30 mouse cellular contexts compared by ENCODE assay signal in genomic region chr3:131294503-131294902, GRCm38 (mm10). TPM values are rescaled to one million over a fixed set of nuclear protein-coding genes. Genes with fewer than 3 reads are reported as not detected.
A peak's percentile ranks its signal among the peaks of the same experiment; 100 is the strongest.
DNase-seq lines count a peak whose midpoint lies in the region; ATAC-seq and TF ChIP-seq lines count a peak whose summit lies in the region.
"Had no signal": no experiment of that assay in that cellular context is flagged by ENCODE, and none has a peak within 500 bp of the region (broad histone marks: within the 10 kb centered on the region; RNA-seq: fewer than 3 reads in every experiment).

No protein-coding gene starts in this region.

- WGBS in heart, postnatal 0 days = 51% methylated on average over 3 of the region's 3 CpGs
- WGBS in liver, postnatal 0 days (ENCODE audit: insufficient replicate concordance) = 36% methylated on average over 3 of the region's 3 CpGs
- WGBS in liver, embryonic 11.5 days = 42% methylated on average over 3 of the region's 3 CpGs

- intact Hi-C loops in heart, postnatal 25 days (cut with DNase I) = no loop called here

- in situ Hi-C loops in CH12.LX (cut with MboI; ENCODE audit: low pct_ligation_motif_present, low pct_unique_long_range_greater_than_20kb, low sequenced_read_pairs) = no loop called here

- TF ChIP-seq RAD21 in CH12.LX (IDR thresholded peaks at IDR 0.05; ENCODE audit: low read depth, low read length) = peak; percentile 44

- DNase-seq in heart, postnatal 0 days (ENCODE audit: low spot score) = no peak
- no peak for DNase-seq in heart, postnatal 25 days (ENCODE audit: low spot score)
- no peak for DNase-seq in liver, postnatal 0 days
- no peak for DNase-seq in liver, embryonic 11.5 days (ENCODE audit: low spot score)
- peak; percentile 91 for DNase-seq in CH12.LX (ENCODE audit: extremely low read depth)
- DNase-seq in splenic B cell, adult 2 months (ENCODE audit: low read depth, low spot score) = peak; percentile 24
- DNase-seq in spleen, postnatal 10 days (ENCODE audit: low spot score in 2 of 2) = no peak
- DNase-seq: adrenal gland, postnatal 25 days; cerebellum, adult 11-12 months; cerebellum, adult 9-11 months; embryo, embryonic 11 days; gastrocnemius, postnatal 10 days; heart, postnatal 14 days; kidney, adult 11 months; kidney, postnatal 25 days; lung, postnatal 36 days; retina, postnatal 1 day; right cerebral cortex, postnatal 14 days; thymus, adult 2 months; thymus, postnatal 36 days had no signal

- H3K9me3 ChIP-seq in heart, postnatal 0 days (replicated peaks; ENCODE audit: control insufficient read depth, low read length) = no peaks in the 10 kb centered on the region
- no peaks in the 10 kb centered on the region for H3K9me3 ChIP-seq in liver, postnatal 0 days (ENCODE audit: low read length)
- H3K9me3 ChIP-seq in liver, embryonic 11.5 days (ENCODE audit: control insufficient read depth, low read length) = no peaks in the 10 kb centered on the region
- no peaks in the 10 kb centered on the region for H3K9me3 ChIP-seq in CH12.LX (replicated peaks; ENCODE audit: low read length)
- H3K9me3 ChIP-seq: embryonic facial prominence, embryonic 12.5 days; forebrain, embryonic 15.5 days; heart, embryonic 13.5 days; limb, embryonic 10.5 days; limb, embryonic 15.5 days; midbrain, embryonic 13.5 days had no signal

- ATAC-seq in heart, postnatal 0 days (ENCODE audit: insufficient read depth, low read depth) = no peak
- ATAC-seq in liver, postnatal 0 days = no peak
- no peak for ATAC-seq in liver, embryonic 11.5 days (replicated peaks; ENCODE audit: low FRiP score)
- ATAC-seq: forebrain, embryonic 15.5 days; midbrain, embryonic 13.5 days had no signal

- H3K27me3 ChIP-seq in heart, postnatal 0 days (ENCODE audit: control insufficient read depth, insufficient read depth, low read length) = no peaks in the 10 kb centered on the region
- no peaks in the 10 kb centered on the region for H3K27me3 ChIP-seq in liver, postnatal 0 days (ENCODE audit: insufficient read depth, low read length)
- no peaks in the 10 kb centered on the region for H3K27me3 ChIP-seq in liver, embryonic 11.5 days (replicated peaks; ENCODE audit: control insufficient read depth, insufficient read depth, low read length)
- no peaks in the 10 kb centered on the region for H3K27me3 ChIP-seq in CH12.LX (replicated peaks)
- H3K27me3 ChIP-seq in splenic B cell, adult 2 months (ENCODE audit: control insufficient read depth, insufficient read depth, low read length, poor library complexity, severe bottlenecking) = no peaks in the 10 kb centered on the region
- H3K27me3 ChIP-seq: embryonic facial prominence, embryonic 12.5 days; forebrain, embryonic 15.5 days; heart, embryonic 13.5 days; limb, embryonic 15.5 days; midbrain, embryonic 13.5 days had no signal

- H3K27ac ChIP-seq in heart, postnatal 0 days (ENCODE audit: low read depth) = no peak overlapping the region
- no peak overlapping the region for H3K27ac ChIP-seq in liver, postnatal 0 days (ENCODE audit: low read depth)
- H3K27ac ChIP-seq in liver, embryonic 11.5 days (ENCODE audit: low read depth, low read length) = no peak overlapping the region
- peak overlapping the region; percentile 43; the same call in 1 of the 2 replicates for H3K27ac ChIP-seq in CH12.LX (ENCODE audit: insufficient read depth, low read depth)
- H3K27ac ChIP-seq: embryonic facial prominence, embryonic 12.5 days; forebrain, embryonic 15.5 days; limb, embryonic 10.5 days; limb, embryonic 15.5 days; liver, embryonic 14.5 days; midbrain, embryonic 13.5 days had no signal

- H3K79me2 ChIP-seq in CH12.LX (replicated peaks; ENCODE audit: control insufficient read depth, extremely low read depth, insufficient read depth, poor library complexity, severe bottlenecking) = no peaks in the 10 kb centered on the region

- peak; percentile 16; the same call in 1 of the 2 replicates for TF ChIP-seq CTCF in heart, postnatal 0 days (IDR thresholded peaks at IDR 0.05; ENCODE audit: low read depth)
- TF ChIP-seq CTCF in liver, postnatal 0 days (IDR thresholded peaks at IDR 0.05; ENCODE audit: low read depth) = peak; percentile 29; the same call in 1 of the 2 replicates
- TF ChIP-seq CTCF in CH12.LX (conservative IDR thresholded peaks at IDR 0.05 in 1 of 2, IDR thresholded peaks at IDR 0.05 in 1 of 2; ENCODE audit: low read depth in 2 of 2, low read length in 2 of 2) = peak; percentile 36 to 78

- H3K4me3 ChIP-seq in heart, postnatal 0 days (ENCODE audit: low read depth, low read length) = no peak overlapping the region
- no peak overlapping the region for H3K4me3 ChIP-seq in liver, postnatal 0 days (ENCODE audit: low read depth, low read length)
- no peak overlapping the region for H3K4me3 ChIP-seq in liver, embryonic 11.5 days (ENCODE audit: low read depth, low read length)
- no peak overlapping the region for H3K4me3 ChIP-seq in CH12.LX (replicated peaks in 1 of 3; ENCODE audit: low read depth in 2 of 3, low read length in 2 of 3, poor library complexity in 1 of 3)
- H3K4me3 ChIP-seq: embryonic facial prominence, embryonic 12.5 days; forebrain, embryonic 15.5 days; heart, embryonic 13.5 days; limb, embryonic 10.5 days; limb, embryonic 15.5 days; megakaryocyte, embryonic 14.5 days; midbrain, embryonic 13.5 days had no signal

- dilution Hi-C loops in CH12.LX (cut with MboI; ENCODE audit: extremely low pct_ligation_motif_present, extremely low pct_unique_long_range_greater_than_20kb, low sequenced_read_pairs) = no loop called here

- H3K36me3 ChIP-seq in heart, postnatal 0 days (replicated peaks; ENCODE audit: control insufficient read depth, insufficient read depth, low read length) = peaks cover 22% of the 10 kb centered on the region; the same call in 1 of the 2 replicates
- H3K36me3 ChIP-seq in liver, postnatal 0 days (replicated peaks; ENCODE audit: insufficient read depth, low read length) = no peaks in the 10 kb centered on the region
- no peaks in the 10 kb centered on the region for H3K36me3 ChIP-seq in liver, embryonic 11.5 days (ENCODE audit: control insufficient read depth, insufficient read depth, low read length)
- no peaks in the 10 kb centered on the region for H3K36me3 ChIP-seq in CH12.LX (replicated peaks in 1 of 2; ENCODE audit: control insufficient read depth in 1 of 2, insufficient read depth in 1 of 2, low read length in 1 of 2)
- no peaks in the 10 kb centered on the region for H3K36me3 ChIP-seq in splenic B cell, adult 2 months (ENCODE audit: control insufficient read depth, insufficient read depth, low read length, poor library complexity, severe bottlenecking)
- H3K36me3 ChIP-seq: embryonic facial prominence, embryonic 12.5 days; G1E; limb, embryonic 10.5 days; limb, embryonic 15.5 days had no signal

- TF ChIP-seq EP300 in heart, postnatal 0 days (IDR thresholded peaks at IDR 0.05; ENCODE audit: low read depth) = no peak
- TF ChIP-seq EP300 in liver, postnatal 0 days (IDR thresholded peaks at IDR 0.05; ENCODE audit: low read depth) = no peak
- TF ChIP-seq EP300 in CH12.LX (IDR thresholded peaks at IDR 0.05; ENCODE audit: low read length) = no peak

- no peak for TF ChIP-seq POLR2A in CH12.LX (IDR thresholded peaks at IDR 0.05; ENCODE audit: low read depth, low read length)

- no peak overlapping the region for H3K9ac ChIP-seq in heart, postnatal 0 days (replicated peaks; ENCODE audit: low read depth, low read length)
- no peak overlapping the region for H3K9ac ChIP-seq in liver, postnatal 0 days (replicated peaks)
- no peak overlapping the region for H3K9ac ChIP-seq in liver, embryonic 11.5 days (ENCODE audit: low read depth, low read length)
- 0 out of 2 replicates have a peak overlapping the region, but pooled peaks have one; percentile 34 for H3K9ac ChIP-seq in CH12.LX (ENCODE audit: insufficient read depth, low read depth)
- H3K9ac ChIP-seq: embryonic facial prominence, embryonic 12.5 days; forebrain, embryonic 15.5 days; heart, embryonic 13.5 days; limb, embryonic 15.5 days; liver, embryonic 14.5 days; midbrain, embryonic 13.5 days had no signal

- H3K4me1 ChIP-seq in heart, postnatal 0 days (ENCODE audit: control insufficient read depth, insufficient read depth) = peaks cover 11% of the 10 kb centered on the region
- H3K4me1 ChIP-seq in liver, postnatal 0 days (ENCODE audit: insufficient read depth) = no peaks in the 10 kb centered on the region; the same call in 1 of the 2 replicates
- no peaks in the 10 kb centered on the region; the same call in 1 of the 2 replicates for H3K4me1 ChIP-seq in liver, embryonic 11.5 days (replicated peaks; ENCODE audit: control insufficient read depth, insufficient read depth, low read length)
- peaks cover 24 to 47% of the 10 kb centered on the region in 2 experiments for H3K4me1 ChIP-seq in CH12.LX (ENCODE audit: control insufficient read depth in 1 of 2, insufficient read depth in 2 of 2)
- H3K4me1 ChIP-seq: forebrain, embryonic 15.5 days; limb, embryonic 15.5 days; megakaryocyte, embryonic 14.5 days; midbrain, embryonic 13.5 days had no signal

- no peak overlapping the region for H3K4me2 ChIP-seq in heart, postnatal 0 days (ENCODE audit: low read depth, low read length)
- no peak overlapping the region for H3K4me2 ChIP-seq in liver, postnatal 0 days (ENCODE audit: low read depth, low read length)
- no peak overlapping the region for H3K4me2 ChIP-seq in liver, embryonic 11.5 days
- H3K4me2 ChIP-seq in CH12.LX (ENCODE audit: insufficient read depth, low read depth, poor library complexity, severe bottlenecking) = 0 out of 2 replicates have a peak overlapping the region, but pooled peaks have one; percentile 55
- H3K4me2 ChIP-seq: embryonic facial prominence, embryonic 12.5 days; forebrain, embryonic 15.5 days; limb, embryonic 15.5 days; midbrain, embryonic 13.5 days had no signal

TF ChIP-seq in CH12.LX, 34 proteins besides CTCF, POLR2A, EP300 and RAD21 (continues in another document):
- TF ChIP-seq RCOR1 (conservative IDR thresholded peaks at IDR 0.05; ENCODE audit: low read depth, low read length) = no peak

RNA-seq across cellular contexts. Expression of gene Cyp2u1, which starts 8.5 kb away (rescaled TPM):
- total RNA-seq in heart, postnatal 0 days (2014; rRNA removed; ENCODE audit: low replicate concordance) = 18.4 and 47.2 TPM in 2 replicates
- 20.0 and 21.4 TPM in 2 replicates for polyA plus RNA-seq in heart, postnatal 0 days (2015; fragmentation: Nextera tagmentation; extraction: Ambion mirVana)
- total RNA-seq in heart, postnatal 25 days (2021) = 10 to 100 TPM; 33.7 to 34.8 TPM
- 1.2 and 1.4 TPM in 2 replicates for polyA plus RNA-seq in liver, postnatal 0 days (2015; fragmentation: Nextera tagmentation; extraction: Ambion mirVana)
- 0.69 and 0.83 TPM in 2 replicates for polyA plus RNA-seq in liver, embryonic 11.5 days (2014; fragmentation: Nextera tagmentation; extraction: Ambion mirVana)
- total RNA-seq in CH12.LX (2012; rRNA removed) (1.3 and 2.0 TPM in 2 replicates), CH12.LX (2014; rRNA removed) (0.50 and 0.60 TPM in 2 replicates)
- polyA plus RNA-seq in CH12.LX (2012; ENCODE audit: insufficient read length, low read depth) = 0.52 and 0.54 TPM in 2 replicates
- total RNA-seq: monocyte, adult 5-6 weeks had no signal
- polyA plus RNA-seq: G1E had no signal

RNA-seq across cellular contexts. Expression of gene Hadh, which starts 22.6 kb away (rescaled TPM):
- total RNA-seq in heart, postnatal 0 days (2014; rRNA removed; ENCODE audit: low replicate concordance) = 237 and 275 TPM in 2 replicates
- polyA plus RNA-seq in heart, postnatal 0 days (2015; fragmentation: Nextera tagmentation; extraction: Ambion mirVana) = 433 and 464 TPM in 2 replicates
- 100 to 1,000 TPM; 662 to 714 TPM for total RNA-seq in heart, postnatal 25 days (2021)
- 279 and 305 TPM in 2 replicates for polyA plus RNA-seq in liver, postnatal 0 days (2015; fragmentation: Nextera tagmentation; extraction: Ambion mirVana)
- 134 TPM in 2 replicates for polyA plus RNA-seq in liver, embryonic 11.5 days (2014; fragmentation: Nextera tagmentation; extraction: Ambion mirVana)
- 46.9 and 49.5 TPM in 2 replicates for total RNA-seq in CH12.LX (2012; rRNA removed)
- total RNA-seq in CH12.LX (2014; rRNA removed) = 41.0 and 42.3 TPM in 2 replicates
- 65.2 and 73.4 TPM in 2 replicates for polyA plus RNA-seq in CH12.LX (2012; ENCODE audit: insufficient read length, low read depth)

Comparison
In these comparisons a context has a peak if more than half of its experiments do, and no peak if none do; other contexts are left out.
1. DNase-seq: peak in CH12.LX (single experiment) and splenic B cell, adult 2 months (single experiment); none in heart, postnatal 0 days (single experiment), heart, postnatal 25 days (single experiment), liver, postnatal 0 days (single experiment), liver, embryonic 11.5 days (single experiment) and spleen, postnatal 10 days (0 of 2).
2. Peak in every context shown above with its lines, with median percentiles within 50 percentile points of each other: CTCF ChIP-seq.